Mouse (Mus musculus): Measurements from ENCODE around the gene Adat1.

Gene Adat1

DNA sequence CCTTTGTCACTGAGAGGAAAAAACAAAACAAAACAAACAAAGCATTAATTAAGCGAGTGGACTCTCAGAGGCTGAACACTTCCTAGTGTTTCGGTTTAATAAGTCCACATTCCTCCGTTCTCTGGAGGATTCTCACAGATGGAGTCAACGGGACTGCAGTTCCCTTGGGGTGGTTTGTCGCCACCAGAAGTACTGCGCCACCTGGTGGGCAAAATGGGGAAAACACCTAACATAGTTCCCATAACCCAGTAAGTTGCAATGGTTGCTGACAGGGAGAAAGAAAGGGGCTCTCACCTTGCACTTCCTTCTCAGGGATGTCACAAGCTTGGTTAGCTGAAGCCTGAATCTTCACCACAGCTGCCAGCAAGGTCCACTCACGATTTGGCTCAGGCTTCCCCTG is 2.2 kb downstream of the Adat1 start:
- peak; percentile 89 for DNase-seq (ENCODE audit: low read depth, low spot score)
- H3K27me3 ChIP-seq (ENCODE audit: control insufficient read depth, insufficient read depth, low read length, poor library complexity, severe bottlenecking) = no peaks in the 10 kb centered on the region
- H3K36me3 ChIP-seq (ENCODE audit: control insufficient read depth, insufficient read depth, low read length, poor library complexity, severe bottlenecking) = peaks cover 4% of the 10 kb centered on the region

GRCm38 (mm10) chr8:111984511-111984910 is 7.6 kb downstream of the Adat1 start:
- no peak for DNase-seq (ENCODE audit: low read depth, low spot score)
- Histone ChIP-seq H3K36me3 (ENCODE audit: control insufficient read depth, insufficient read depth, low read length, poor library complexity, severe bottlenecking) (peaks cover 1% of the 10 kb centered on the region; the same call in 1 of the 2 replicates), H3K27me3 (ENCODE audit: control insufficient read depth, insufficient read depth, low read length, poor library complexity, severe bottlenecking) (no peaks in the 10 kb centered on the region)

GRCm38 (mm10) chr8:111982116-111982515 is 10.0 kb downstream of the Adat1 start:
- H3K27me3 ChIP-seq (ENCODE audit: control insufficient read depth, insufficient read depth, low read length, poor library complexity, severe bottlenecking) = no peaks in the 10 kb centered on the region
- peak; percentile 26 for DNase-seq (ENCODE audit: low read depth, low spot score)
- peaks cover 3% of the 10 kb centered on the region for H3K36me3 ChIP-seq (ENCODE audit: control insufficient read depth, insufficient read depth, low read length, poor library complexity, severe bottlenecking)

DNA sequence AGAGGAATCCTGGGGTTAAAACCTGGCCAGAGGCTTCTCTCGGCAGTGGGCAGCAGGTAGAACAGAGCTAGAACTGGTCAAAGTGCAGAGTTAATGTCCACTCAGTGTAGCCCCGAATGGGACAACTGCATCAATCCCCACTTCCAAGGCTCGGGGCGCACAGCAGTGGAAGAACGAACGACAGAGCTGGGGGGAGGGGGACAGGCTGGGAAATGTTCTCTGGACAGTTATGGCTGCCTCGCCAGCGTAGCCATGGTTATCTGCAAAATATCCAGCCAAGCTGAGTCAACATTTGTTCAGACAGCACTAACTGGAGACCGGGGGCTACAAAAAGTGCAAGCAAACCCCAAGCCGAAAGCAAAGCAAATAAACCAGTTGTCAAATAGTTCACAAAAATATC is 14.0 kb downstream of the Adat1 start:
- Histone ChIP-seq H3K36me3 (ENCODE audit: control insufficient read depth, insufficient read depth, low read length, poor library complexity, severe bottlenecking) (peaks cover 3% of the 10 kb centered on the region), H3K27me3 (ENCODE audit: control insufficient read depth, insufficient read depth, low read length, poor library complexity, severe bottlenecking) (no peaks in the 10 kb centered on the region)
- DNase-seq (ENCODE audit: low read depth, low spot score) = no peak

DNA sequence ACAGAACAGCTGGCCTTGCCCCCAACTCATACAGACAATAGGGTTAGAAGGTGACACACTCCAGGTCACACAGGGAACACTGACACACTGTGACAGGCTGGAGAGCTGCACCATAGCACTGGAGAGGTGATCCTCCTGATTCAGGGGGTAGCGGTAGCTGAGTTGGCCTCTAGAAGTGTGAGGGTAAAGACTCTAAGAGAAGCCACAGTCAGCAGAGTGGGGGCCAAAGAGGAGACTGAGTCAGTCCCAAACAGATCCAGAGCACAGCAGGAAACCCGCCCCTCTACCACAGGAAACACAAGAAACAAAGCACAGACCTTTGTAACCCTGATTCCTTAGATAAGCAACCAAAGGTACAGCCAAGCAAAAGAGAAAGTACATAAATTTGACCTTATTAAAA is 15.8 kb downstream of the Adat1 start:
- Histone ChIP-seq H3K27me3 (ENCODE audit: control insufficient read depth, insufficient read depth, low read length, poor library complexity, severe bottlenecking) (no peaks in the 10 kb centered on the region), H3K36me3 (ENCODE audit: control insufficient read depth, insufficient read depth, low read length, poor library complexity, severe bottlenecking) (peaks cover 3% of the 10 kb centered on the region; the same call in 1 of the 2 replicates)
- no peak for DNase-seq (ENCODE audit: low read depth, low spot score)

DNA sequence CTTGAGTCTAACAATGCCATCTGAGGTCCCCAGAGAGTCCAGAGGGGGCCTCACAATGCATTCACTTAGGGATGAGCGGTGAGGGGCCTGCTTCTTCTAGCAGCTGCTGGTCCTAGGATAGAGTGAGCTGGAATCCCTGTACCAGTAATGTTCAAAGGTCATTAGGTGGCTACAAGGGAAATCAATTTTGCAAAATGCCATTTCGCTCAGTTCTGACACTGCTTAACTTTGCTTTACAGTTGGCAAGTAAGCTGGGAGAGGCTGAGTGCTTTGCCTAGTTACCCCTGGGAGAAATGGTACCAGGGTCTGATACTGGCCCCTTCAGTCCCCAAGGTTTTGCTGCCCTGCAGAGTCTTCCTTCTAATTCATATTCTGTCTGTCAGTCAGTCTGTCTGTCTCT is 16.4 kb downstream of the Adat1 start:
- DNase-seq (ENCODE audit: low read depth, low spot score) = no peak
- Histone ChIP-seq H3K36me3 (ENCODE audit: control insufficient read depth, insufficient read depth, low read length, poor library complexity, severe bottlenecking) (peaks cover 3% of the 10 kb centered on the region; the same call in 1 of the 2 replicates), H3K27me3 (ENCODE audit: control insufficient read depth, insufficient read depth, low read length, poor library complexity, severe bottlenecking) (no peaks in the 10 kb centered on the region)

- peaks cover 3% of the 10 kb centered on the region; the same call in 1 of the 2 replicates for H3K36me3 ChIP-seq (ENCODE audit: control insufficient read depth, insufficient read depth, low read length, poor library complexity, severe bottlenecking)
- no peak for DNase-seq (ENCODE audit: low read depth, low spot score)
- H3K27me3 ChIP-seq (ENCODE audit: control insufficient read depth, insufficient read depth, low read length, poor library complexity, severe bottlenecking) = no peaks in the 10 kb centered on the region
Measured at GRCm38 (mm10) chr8:111974138-111974537, 18.0 kb downstream of the Adat1 start.

GRCm38 (mm10) chr8:111968991-111969390 is 23.1 kb downstream of the Adat1 start:
- no peaks in the 10 kb centered on the region for H3K27me3 ChIP-seq (ENCODE audit: control insufficient read depth, insufficient read depth, low read length, poor library complexity, severe bottlenecking)
- no peaks in the 10 kb centered on the region; the same call in 1 of the 2 replicates for H3K36me3 ChIP-seq (ENCODE audit: control insufficient read depth, insufficient read depth, low read length, poor library complexity, severe bottlenecking)
- no peak for DNase-seq (ENCODE audit: low read depth, low spot score)

DNA sequence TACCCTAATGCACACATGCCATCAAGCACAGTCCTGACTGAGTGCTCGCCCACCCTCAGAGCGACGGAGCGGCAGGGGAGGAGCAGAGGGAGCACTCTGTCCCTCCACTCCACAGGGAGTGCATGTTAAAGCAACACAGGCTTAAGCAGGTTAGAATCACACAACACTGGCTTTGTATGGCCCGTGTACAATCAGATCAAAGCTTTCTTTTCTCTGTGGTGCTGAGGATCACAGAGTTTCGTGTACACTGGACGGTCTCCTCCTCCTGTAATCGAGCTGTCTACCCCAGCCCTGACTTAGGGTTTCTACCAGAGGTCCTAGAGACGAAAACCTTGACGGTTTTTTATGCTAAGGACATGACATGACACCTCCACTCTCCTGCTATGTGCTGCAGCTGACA is 23.6 kb downstream of the Adat1 start:
- no peak for DNase-seq (ENCODE audit: low read depth, low spot score)
- Histone ChIP-seq H3K36me3 (ENCODE audit: control insufficient read depth, insufficient read depth, low read length, poor library complexity, severe bottlenecking) (no peaks in the 10 kb centered on the region; the same call in 1 of the 2 replicates), H3K27me3 (ENCODE audit: control insufficient read depth, insufficient read depth, low read length, poor library complexity, severe bottlenecking) (no peaks in the 10 kb centered on the region)

DNA sequence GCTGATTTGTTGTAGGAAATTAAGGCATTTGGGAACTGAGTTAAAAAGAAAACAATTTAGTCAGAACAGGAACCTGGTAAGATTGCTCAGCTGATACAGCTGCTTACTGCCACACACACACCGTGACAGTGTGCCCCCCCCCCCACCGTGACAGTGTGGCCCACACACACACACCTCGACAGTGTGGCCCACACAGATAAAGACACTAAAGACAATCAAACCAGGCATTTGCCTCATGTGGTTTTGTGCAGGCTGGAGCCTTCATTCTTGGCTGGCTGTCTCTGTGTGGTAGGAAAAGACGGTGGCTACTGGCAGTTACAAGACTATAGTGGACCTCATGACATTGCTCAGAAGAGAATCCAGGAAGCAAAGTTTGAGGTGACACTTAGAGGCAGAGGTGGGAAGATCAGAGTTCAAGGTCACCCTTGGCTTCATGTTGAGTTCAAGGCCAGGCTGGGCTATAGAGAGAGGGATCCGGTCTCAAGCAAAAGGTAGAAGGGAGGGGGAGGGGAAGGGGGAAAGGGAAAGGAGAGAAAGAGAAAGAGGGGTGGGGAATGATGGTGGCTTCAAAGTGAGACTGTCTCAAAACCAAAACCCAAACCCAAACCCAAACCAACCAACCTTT is 24.7 kb downstream of the Adat1 start:
- no peak for DNase-seq (ENCODE audit: low read depth, low spot score)
- no peaks in the 10 kb centered on the region for H3K27me3 ChIP-seq (ENCODE audit: control insufficient read depth, insufficient read depth, low read length, poor library complexity, severe bottlenecking)

DNA sequence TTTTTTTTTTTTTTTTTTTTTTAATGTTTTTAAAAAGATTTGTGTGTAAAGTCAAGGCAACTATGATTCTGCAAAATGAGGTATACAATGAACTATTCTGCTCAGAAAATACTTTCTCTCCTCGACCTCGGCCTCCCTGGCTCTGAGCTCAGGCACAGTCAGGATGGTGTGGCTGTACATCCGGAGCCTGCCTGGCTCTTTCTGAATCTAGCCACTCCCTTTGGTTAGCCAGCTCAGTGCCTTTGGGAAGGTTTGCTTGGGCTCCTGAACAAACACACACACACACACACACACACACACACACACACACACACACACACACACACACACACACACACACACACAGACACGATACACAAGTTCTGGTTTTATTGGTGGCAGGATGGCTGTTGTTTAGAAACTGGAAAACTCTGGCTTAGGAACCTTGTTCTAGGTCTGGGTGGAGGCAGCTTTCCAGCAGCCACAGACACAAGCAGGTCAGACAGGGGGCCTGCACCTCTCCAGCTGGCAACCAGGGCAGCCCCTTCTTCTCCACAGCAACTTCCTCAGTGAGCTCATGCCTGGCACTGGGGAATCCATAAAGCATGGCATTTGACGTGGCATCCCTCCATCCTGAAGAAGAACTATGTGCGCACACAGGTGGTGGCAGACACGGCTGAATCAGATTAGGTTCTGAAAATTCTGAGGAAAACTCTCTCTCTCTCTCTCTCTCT is 27.1 kb downstream of the Adat1 start:
- no peak for DNase-seq (ENCODE audit: low read depth, low spot score)
- no peaks in the 10 kb centered on the region for H3K36me3 ChIP-seq (ENCODE audit: control insufficient read depth, insufficient read depth, low read length, poor library complexity, severe bottlenecking)
- no peaks in the 10 kb centered on the region for H3K27me3 ChIP-seq (ENCODE audit: control insufficient read depth, insufficient read depth, low read length, poor library complexity, severe bottlenecking)

More for the DNA sequence above, 24.7 kb downstream of the Adat1 start:
- no peaks in the 10 kb centered on the region for H3K36me3 ChIP-seq (ENCODE audit: control insufficient read depth, insufficient read depth, low read length, poor library complexity, severe bottlenecking)

DNA sequence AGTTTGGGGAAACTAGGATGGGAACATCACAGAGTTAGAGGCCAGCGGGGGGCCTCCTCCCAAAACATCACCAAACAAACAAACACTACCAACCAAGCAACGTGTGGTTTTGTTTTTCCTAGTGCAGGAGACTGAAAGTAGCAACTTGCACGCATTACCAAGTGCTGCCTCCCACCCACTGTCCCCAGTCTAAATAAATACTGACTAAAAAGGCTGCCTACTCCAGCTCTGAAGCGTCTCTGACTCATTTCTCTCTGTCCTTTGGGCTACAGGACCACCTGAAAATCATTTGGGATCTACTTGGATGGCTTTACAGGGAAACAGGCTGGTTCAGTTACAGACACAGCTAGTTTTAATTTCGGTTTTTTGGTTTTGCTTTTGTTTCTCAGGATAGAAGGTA is 27.8 kb downstream of the Adat1 start:
- DNase-seq (ENCODE audit: low read depth, low spot score) = no peak
- Histone ChIP-seq H3K36me3 (ENCODE audit: control insufficient read depth, insufficient read depth, low read length, poor library complexity, severe bottlenecking) (no peaks in the 10 kb centered on the region), H3K27me3 (ENCODE audit: control insufficient read depth, insufficient read depth, low read length, poor library complexity, severe bottlenecking) (no peaks in the 10 kb centered on the region)

- DNase-seq (ENCODE audit: low read depth, low spot score) = no peak
- Histone ChIP-seq H3K36me3 (ENCODE audit: control insufficient read depth, insufficient read depth, low read length, poor library complexity, severe bottlenecking) (no peaks in the 10 kb centered on the region), H3K27me3 (ENCODE audit: control insufficient read depth, insufficient read depth, low read length, poor library complexity, severe bottlenecking) (no peaks in the 10 kb centered on the region)
Measured at GRCm38 (mm10) chr8:111963546-111963945, 28.6 kb downstream of the Adat1 start.

DNA sequence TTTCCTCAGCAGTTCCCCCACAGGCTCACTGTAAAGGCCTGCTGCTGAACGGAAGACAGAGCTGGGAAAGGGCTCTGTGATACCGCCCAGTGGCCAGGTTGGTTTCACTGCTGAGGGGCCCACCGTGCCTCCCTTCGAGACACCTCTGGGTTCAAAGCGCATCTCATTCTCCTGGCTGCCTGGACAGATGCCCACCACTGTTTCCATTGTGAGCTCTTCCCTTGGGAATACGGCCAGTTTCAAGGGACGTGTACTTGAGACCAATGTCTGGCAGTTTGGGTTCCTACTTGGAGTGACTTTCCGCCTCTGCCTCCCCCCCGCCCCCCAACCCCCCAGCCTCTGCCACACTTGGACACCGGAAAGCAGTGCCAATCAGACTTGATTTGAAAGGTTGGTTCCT is 29.0 kb downstream of the Adat1 start:
- no peaks in the 10 kb centered on the region for H3K27me3 ChIP-seq (ENCODE audit: control insufficient read depth, insufficient read depth, low read length, poor library complexity, severe bottlenecking)
- no peak for DNase-seq (ENCODE audit: low read depth, low spot score)
- H3K36me3 ChIP-seq (ENCODE audit: control insufficient read depth, insufficient read depth, low read length, poor library complexity, severe bottlenecking) = no peaks in the 10 kb centered on the region

DNA sequence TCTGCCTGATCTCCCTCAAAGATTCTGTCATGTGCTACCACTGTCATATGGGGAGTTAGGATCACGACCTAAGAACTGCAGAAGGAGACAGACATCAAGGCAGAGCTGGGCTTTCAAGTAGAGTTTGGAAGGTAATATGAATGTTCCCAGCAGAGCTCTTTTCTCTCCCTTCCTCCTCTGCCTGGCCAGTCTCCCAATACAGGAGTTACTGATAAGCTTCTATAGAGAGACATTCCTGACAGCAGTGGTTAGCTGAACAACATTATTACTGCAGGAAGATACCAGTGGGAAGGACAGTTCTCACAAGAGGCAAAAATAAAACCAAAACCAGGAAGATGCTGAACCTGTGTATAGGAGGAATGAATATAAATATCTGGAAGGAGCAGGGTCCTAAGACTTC is 29.5 kb downstream of the Adat1 start:
- Histone ChIP-seq H3K36me3 (ENCODE audit: control insufficient read depth, insufficient read depth, low read length, poor library complexity, severe bottlenecking) (no peaks in the 10 kb centered on the region), H3K27me3 (ENCODE audit: control insufficient read depth, insufficient read depth, low read length, poor library complexity, severe bottlenecking) (no peaks in the 10 kb centered on the region)
- no peak for DNase-seq (ENCODE audit: low read depth, low spot score)
